Mouse (Mus musculus) embryonic facial prominence, embryonic 15.5 days (tissue): ENCODE measurements around the gene Ahcyl2. TPM values are rescaled to one million over a fixed set of nuclear protein-coding genes. Genes with fewer than 3 reads are reported as not detected.

ENCODE experiments used
- ATAC-seq: fragments of 200-750 bp; cut with Nextera tagmentation; 2 replicates; pipeline ENCODE4 v1.8.0; 2017; ENCODE audit warnings: low read depth, moderate TSS enrichment; ENCODE audit not compliant: insufficient number of reproducible peaks, low FRiP score, low TSS enrichment
- H3K27ac ChIP-seq: fragments of 300-500 bp; sonication (generic); replicated peaks from 2 replicates; pipeline ENCODE4 v1.5.1; 2015; ENCODE audit warnings: mild to moderate bottlenecking, inconsistent platforms
- H3K27me3 ChIP-seq: fragments of 300-500 bp; sonication (generic); 2 replicates; pipeline ENCODE4 v1.6.1; 2015; ENCODE audit warnings: inconsistent platforms
- H3K36me3 ChIP-seq: fragments of 300-500 bp; sonication (generic); 2 replicates; pipeline ENCODE4 v1.6.1; 2015; ENCODE audit warnings: mild to moderate bottlenecking, inconsistent platforms
- H3K4me1 ChIP-seq: fragments of 300-500 bp; sonication (generic); 2 replicates; pipeline ENCODE4 v1.6.1; 2015; ENCODE audit warnings: inconsistent platforms
- H3K4me2 ChIP-seq: fragments of 300-500 bp; sonication (generic); replicated peaks from 2 replicates; pipeline ENCODE4 v1.6.1; 2015; ENCODE audit warnings: mild to moderate bottlenecking, inconsistent platforms
- H3K4me3 ChIP-seq: fragments of 300-500 bp; sonication (generic); replicated peaks from 2 replicates; pipeline ENCODE4 v1.5.1; 2015; ENCODE audit warnings: mild to moderate bottlenecking, inconsistent platforms
- H3K9ac ChIP-seq: fragments of 300-500 bp; sonication (generic); 2 replicates; pipeline ENCODE4 v1.6.1; 2015; ENCODE audit warnings: inconsistent platforms
- H3K9me3 ChIP-seq: fragments of 300-500 bp; sonication (generic); replicated peaks from 2 replicates; pipeline ENCODE4 v1.6.1; 2016; ENCODE audit warnings: inconsistent platforms
- WGBS: fragments of 180-500 bp; shearing (Covaris S2); methylation state at CpG from one replicate; pipeline ENCODE4 v1.1.7; 2015; 5-methylcytosine and 5-hydroxymethylcytosine counted together
- polyA plus RNA-seq: library from polyadenylated mRNA; unstranded; fragments of >200 nt; fragmentation: Nextera tagmentation; extraction: Ambion mirVana; gene quantifications from 2 replicates; pipeline ENCODE4 v1.2.1, GENCODE M21; 2015

Gene Ahcyl2
- polyA plus RNA-seq, 1 experiment from 2014 or later, result 14.2 TPM

DNA sequence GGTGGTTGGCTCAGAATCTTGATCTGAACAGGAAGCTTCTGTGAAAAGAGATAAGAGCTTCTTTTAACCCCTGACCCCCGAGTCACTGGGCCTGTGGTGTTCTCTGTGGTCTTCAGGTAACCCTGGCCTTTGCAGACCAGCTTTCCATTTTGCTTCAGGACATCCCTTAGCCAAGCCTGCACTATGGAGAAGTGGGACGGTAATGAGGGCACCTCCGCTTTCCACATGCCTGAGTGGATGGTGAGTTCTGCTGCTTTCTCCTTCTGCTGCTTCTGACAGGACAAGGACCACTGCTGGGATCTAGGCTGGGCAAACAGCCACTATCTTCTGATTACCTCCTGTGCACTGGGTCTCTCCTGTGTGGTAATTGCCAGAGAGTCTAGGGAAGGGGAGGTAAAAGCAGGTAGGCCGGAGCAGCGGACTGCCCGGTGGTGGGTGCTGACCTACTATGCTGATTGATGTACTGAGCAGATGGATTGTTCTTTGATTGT is 86.1 kb downstream of the Ahcyl2 start:
- Histone ChIP-seq H3K27ac (no peak overlapping the region), H3K27me3 (no peaks in the 10 kb centered on the region), H3K9me3 (no peaks in the 10 kb centered on the region), H3K4me1 (peaks cover 4% of the 10 kb centered on the region; the same call in 1 of the 2 replicates), H3K4me2 (no peak overlapping the region), H3K36me3 (no peaks in the 10 kb centered on the region), H3K9ac (no peak overlapping the region), H3K4me3 (no peak overlapping the region)
- 88% methylated on average over 6 of the region's 6 CpGs for WGBS
- no peak for ATAC-seq

DNA sequence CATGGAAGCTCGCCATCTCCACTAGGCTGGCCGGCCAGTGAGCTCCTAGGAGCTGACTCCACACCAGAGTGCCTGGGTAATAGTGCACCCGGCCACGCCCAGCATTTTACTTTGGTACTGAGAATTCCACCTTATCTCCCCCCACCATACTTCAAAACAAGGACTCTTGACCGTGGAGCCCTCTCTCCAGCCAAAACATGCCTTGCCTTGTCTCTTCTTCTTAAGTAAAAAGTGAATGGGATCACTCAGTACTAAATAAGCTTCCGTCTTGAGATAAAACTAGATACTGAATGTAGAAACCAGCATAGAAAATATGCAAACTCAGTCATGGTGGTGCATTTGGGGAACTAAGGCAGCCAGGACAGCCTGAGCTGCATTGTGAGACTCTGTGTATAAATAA is 90.8 kb downstream of the Ahcyl2 start:
- Histone ChIP-seq H3K4me2 (no peak overlapping the region), H3K9ac (no peak overlapping the region), H3K9me3 (no peaks in the 10 kb centered on the region), H3K27me3 (no peaks in the 10 kb centered on the region), H3K4me1 (peaks cover under 1% of the 10 kb centered on the region; the same call in 1 of the 2 replicates), H3K27ac (no peak overlapping the region), H3K36me3 (no peaks in the 10 kb centered on the region), H3K4me3 (no peak overlapping the region)
- 82% methylated on average over 6 of the region's 6 CpGs for WGBS
- no peak for ATAC-seq

DNA sequence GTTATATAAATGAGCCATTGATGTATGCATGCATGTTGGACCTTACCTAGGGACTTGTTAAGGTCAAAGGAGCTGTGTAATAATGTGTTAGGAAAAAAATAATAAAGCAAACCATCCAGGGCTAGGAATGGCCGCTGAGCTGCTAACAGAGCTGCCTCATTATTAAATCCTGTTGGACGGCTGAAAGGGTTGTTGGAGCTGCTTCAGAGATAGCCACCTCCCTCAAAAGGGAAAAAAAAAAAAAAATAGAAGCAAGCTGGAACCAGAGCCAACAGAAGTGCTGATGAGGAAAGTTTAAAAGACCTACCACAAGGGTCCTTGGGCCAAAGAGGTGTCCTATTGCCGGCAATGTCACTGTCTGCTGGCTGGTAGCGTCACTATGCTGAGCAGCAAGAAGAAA is 91.5 kb downstream of the Ahcyl2 start:
- no peak overlapping the region for H3K4me2 ChIP-seq
- H3K27ac ChIP-seq, result no peak overlapping the region
- no peak for ATAC-seq
- H3K4me1 ChIP-seq, result no peaks in the 10 kb centered on the region
- H3K4me3 ChIP-seq, result no peak overlapping the region
- no peaks in the 10 kb centered on the region for H3K9me3 ChIP-seq
- H3K36me3 ChIP-seq, result no peaks in the 10 kb centered on the region
- no peak overlapping the region for H3K9ac ChIP-seq
- H3K27me3 ChIP-seq, result no peaks in the 10 kb centered on the region
- WGBS, result 56% methylated on average over 4 of the region's 4 CpGs

DNA sequence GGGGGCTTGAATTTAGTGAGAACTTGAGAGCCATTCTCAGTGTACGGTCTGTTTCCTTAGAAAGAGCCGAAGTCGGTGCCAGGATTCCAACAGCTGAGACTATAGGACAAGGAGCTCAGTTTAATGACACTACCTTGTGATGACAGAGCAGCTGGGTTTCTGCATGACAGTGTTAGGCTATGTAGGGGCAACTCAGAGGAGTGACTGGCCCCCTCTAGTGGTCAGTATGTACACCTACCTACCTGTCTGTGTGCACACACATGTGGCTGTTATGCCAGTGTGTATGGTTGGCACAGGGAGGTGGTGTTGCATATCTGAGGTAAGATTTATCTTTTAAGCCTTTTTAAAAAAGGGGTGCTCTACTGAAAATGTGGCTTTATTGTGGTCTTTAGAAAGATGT is 92.4 kb downstream of the Ahcyl2 start:
- ATAC-seq, result no peak
- H3K36me3 ChIP-seq, result no peaks in the 10 kb centered on the region
- H3K4me3 ChIP-seq, result no peak overlapping the region
- no peaks in the 10 kb centered on the region for H3K9me3 ChIP-seq
- H3K4me1 ChIP-seq, result no peaks in the 10 kb centered on the region
- no peak overlapping the region for H3K9ac ChIP-seq
- no peak overlapping the region for H3K27ac ChIP-seq
- H3K4me2 ChIP-seq, result no peak overlapping the region
- no peaks in the 10 kb centered on the region for H3K27me3 ChIP-seq
- 85% methylated on average over 3 of the region's 3 CpGs for WGBS

DNA sequence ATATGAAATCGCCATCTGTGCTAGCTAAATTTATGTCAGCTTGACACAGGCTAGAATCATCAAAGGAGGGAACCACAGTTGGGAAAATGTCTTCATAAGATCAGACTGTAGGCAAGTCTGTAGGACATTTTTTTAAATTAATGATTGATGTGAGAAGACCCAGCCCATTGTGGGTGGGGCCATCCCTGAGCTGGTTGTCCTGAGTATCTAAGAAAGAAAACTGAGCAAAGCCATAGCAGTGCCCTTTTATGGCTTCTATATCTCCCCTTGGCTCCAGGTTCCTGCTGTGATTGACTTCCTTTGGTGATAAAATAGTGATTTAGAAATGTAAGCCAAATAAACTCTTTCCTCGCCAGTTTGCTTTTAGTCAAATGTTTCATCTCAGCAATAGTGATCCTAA is 97.1 kb downstream of the Ahcyl2 start:
- 90% methylated on average over 2 of the region's 2 CpGs for WGBS

DNA sequence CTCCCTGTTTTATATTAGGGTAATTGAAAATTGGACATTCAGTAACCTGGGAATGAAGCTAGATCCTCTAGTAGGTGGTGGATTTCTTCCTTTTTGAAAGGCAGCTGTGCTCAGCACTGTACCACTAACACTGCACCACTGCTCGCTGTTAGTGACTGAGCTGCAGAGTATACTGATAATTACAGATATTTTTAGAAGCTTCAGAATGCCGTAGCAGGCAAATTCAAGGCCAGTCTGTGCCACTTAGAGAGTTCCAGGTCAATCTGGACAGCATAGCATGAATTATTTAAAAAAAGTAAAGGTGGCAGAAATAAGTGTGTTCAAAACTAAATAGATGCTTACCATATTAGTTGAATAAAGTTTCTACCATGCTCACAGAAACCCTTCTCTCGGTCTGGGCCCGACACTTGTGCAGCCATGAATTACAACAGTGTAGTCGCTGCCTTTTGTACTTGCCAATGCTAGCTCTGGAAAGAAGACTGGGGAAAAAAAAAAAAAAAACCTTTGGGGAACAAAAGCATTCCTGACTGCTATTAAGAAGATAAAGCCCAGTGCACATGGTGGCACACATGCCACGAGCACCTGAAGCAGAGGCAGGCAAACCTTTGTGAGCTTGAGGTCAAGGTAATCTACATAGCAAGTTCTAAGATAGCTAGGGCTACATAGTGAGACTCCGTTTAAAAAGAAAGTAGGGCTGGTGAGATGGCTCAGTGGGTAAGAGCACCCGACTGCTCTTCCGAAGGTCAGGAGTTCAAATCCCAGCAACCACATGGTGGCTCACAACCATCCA is 99.3 kb downstream of the Ahcyl2 start:
- H3K9me3 ChIP-seq, result no peaks in the 10 kb centered on the region
- WGBS, result 83% methylated on average over 9 of the region's 9 CpGs

More for the DNA sequence above, 97.1 kb downstream of the Ahcyl2 start:
- no peaks in the 10 kb centered on the region for H3K4me1 ChIP-seq
- no peak overlapping the region for H3K9ac ChIP-seq
- no peak overlapping the region for H3K4me3 ChIP-seq
- no peaks in the 10 kb centered on the region for H3K36me3 ChIP-seq
- H3K27ac ChIP-seq, result no peak overlapping the region
- H3K4me2 ChIP-seq, result no peak overlapping the region
- no peak for ATAC-seq
- H3K9me3 ChIP-seq, result no peaks in the 10 kb centered on the region
- no peaks in the 10 kb centered on the region for H3K27me3 ChIP-seq

DNA sequence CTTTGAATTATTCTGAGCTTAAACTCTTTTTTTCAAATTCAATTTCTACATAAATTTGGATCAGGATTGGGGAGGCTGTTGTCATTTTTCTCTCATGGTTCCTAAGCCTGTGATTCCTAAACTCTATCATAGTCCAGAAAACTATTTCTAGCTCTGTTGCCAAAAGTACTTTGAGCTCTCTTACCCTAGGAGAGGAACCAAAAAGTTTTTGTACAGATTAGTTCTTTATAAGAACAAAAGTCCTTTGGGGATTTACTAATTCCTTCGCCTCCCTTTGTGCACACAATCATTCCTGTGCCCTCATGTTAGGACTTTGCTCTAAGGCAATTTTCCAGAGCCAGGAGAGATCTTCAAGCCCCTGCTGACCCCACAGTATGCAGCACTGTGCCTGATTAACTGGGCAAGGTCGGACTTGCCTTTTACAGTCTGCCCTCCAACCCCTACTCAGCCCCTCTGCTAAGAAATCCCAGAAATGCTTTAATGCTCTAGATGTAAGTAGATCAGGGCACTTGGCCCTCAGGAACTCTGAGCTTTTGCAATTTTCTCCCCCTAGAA is 100.6 kb downstream of the Ahcyl2 start:
- no peaks in the 10 kb centered on the region for H3K4me1 ChIP-seq
- H3K4me2 ChIP-seq, result no peak overlapping the region
- no peak overlapping the region for H3K4me3 ChIP-seq
- no peak for ATAC-seq
- no peaks in the 10 kb centered on the region for H3K36me3 ChIP-seq
- H3K27me3 ChIP-seq, result no peaks in the 10 kb centered on the region
- no peaks in the 10 kb centered on the region for H3K9me3 ChIP-seq
- H3K27ac ChIP-seq, result no peak overlapping the region
- H3K9ac ChIP-seq, result no peak overlapping the region
- 49% methylated on average over 2 of the region's 2 CpGs for WGBS

More for the DNA sequence above, 99.3 kb downstream of the Ahcyl2 start:
- Histone ChIP-seq H3K27ac (no peak overlapping the region), H3K4me3 (no peak overlapping the region), H3K36me3 (no peaks in the 10 kb centered on the region), H3K27me3 (no peaks in the 10 kb centered on the region), H3K9ac (no peak overlapping the region), H3K4me2 (no peak overlapping the region), H3K4me1 (no peaks in the 10 kb centered on the region)
- no peak for ATAC-seq

DNA sequence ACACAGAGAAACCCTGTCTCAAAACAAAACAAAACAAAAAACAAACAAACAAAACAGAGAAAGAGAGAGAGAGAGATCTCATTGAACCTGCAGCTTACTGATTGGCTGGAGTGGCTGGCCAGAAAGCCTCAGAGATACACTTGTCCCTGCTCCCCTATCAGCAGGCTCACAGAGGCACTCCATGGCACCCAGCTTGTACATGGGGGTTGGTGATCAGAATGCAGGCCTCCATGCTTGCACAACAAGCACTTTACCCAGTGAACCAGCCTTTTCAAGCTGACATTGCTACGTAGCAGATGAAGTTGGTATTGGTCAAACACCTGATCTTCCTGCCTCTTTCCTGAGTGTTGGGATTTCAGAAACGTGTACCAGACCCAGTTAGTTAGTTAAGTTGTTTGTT is 105.8 kb downstream of the Ahcyl2 start:
- no peak overlapping the region for H3K4me3 ChIP-seq
- no peaks in the 10 kb centered on the region for H3K4me1 ChIP-seq
- no peaks in the 10 kb centered on the region for H3K36me3 ChIP-seq
- H3K27ac ChIP-seq, result no peak overlapping the region
- H3K27me3 ChIP-seq, result no peaks in the 10 kb centered on the region
- H3K9ac ChIP-seq, result no peak overlapping the region
- ATAC-seq, result no peak
- WGBS, result 72% methylated on average over 2 of the region's 2 CpGs
- no peaks in the 10 kb centered on the region for H3K9me3 ChIP-seq
- no peak overlapping the region for H3K4me2 ChIP-seq

DNA sequence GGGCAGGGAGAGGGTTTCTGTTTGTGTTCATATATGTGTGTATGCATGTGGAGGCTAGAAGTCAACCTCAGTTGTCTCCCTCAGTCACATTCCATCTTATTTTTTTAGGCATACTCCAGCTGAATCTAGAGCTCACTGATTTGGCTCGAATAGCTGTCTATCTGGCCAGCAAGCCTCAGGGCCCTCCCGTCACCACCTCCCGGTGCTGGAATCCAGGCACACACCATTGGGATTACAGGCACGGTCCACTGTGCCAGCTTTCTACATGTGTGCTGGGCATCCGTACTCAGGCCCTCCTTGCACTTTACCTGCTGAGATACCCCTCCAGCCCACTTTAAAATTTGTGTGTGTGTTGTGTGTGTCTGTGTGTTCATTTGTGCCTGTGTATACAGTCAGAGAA is 107.8 kb downstream of the Ahcyl2 start:
- WGBS, result 67% methylated on average over 5 of the region's 5 CpGs
- no peaks in the 10 kb centered on the region for H3K27me3 ChIP-seq
- H3K4me1 ChIP-seq, result no peaks in the 10 kb centered on the region
- H3K36me3 ChIP-seq, result no peaks in the 10 kb centered on the region
- no peaks in the 10 kb centered on the region for H3K9me3 ChIP-seq
- H3K9ac ChIP-seq, result no peak overlapping the region
- no peak for ATAC-seq
- H3K27ac ChIP-seq, result no peak overlapping the region
- no peak overlapping the region for H3K4me2 ChIP-seq
- H3K4me3 ChIP-seq, result no peak overlapping the region

DNA sequence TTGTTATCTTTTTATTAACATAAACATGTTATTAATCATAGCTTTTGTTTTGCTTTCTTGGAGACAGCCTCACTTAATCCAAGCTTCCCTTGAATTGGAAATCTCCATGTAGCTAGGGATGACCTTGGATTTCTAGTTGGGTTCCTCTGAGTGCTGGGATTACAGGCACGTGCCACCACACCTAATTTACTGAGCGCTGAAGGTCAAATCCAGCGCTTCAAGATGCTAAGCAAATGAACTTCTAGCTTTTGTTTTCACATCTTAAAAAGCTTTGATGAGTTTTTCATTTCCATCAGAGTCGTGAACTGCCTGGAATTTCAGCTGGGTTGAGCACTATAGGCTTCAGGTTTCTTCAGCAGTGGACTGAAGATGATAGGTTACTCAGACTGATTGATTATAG is 109.0 kb downstream of the Ahcyl2 start:
- H3K9ac ChIP-seq, result no peak overlapping the region
- H3K4me2 ChIP-seq, result no peak overlapping the region
- no peak for ATAC-seq
- H3K9me3 ChIP-seq, result no peaks in the 10 kb centered on the region
- no peak overlapping the region for H3K4me3 ChIP-seq
- no peaks in the 10 kb centered on the region for H3K36me3 ChIP-seq
- no peaks in the 10 kb centered on the region for H3K4me1 ChIP-seq
- no peaks in the 10 kb centered on the region for H3K27me3 ChIP-seq
- WGBS, result 73% methylated on average over 4 of the region's 4 CpGs
- H3K27ac ChIP-seq, result no peak overlapping the region

DNA sequence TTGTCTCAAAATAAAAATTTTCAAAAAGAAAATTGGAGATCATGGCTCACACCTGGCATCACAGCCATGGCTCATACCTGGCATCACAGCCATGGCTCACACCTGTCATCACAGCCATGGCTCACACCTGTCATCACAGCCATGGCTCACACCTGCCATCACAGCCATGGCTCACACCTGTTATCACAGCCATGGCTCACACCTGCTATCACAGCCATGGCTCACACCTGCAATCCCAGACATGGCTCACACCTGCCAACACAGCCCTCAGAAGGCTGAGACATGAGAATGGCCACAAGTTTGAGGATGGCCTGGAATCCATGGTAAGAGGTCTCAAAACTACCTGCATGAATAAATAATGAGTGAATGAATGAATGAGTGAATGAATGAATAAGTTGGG is 111.8 kb downstream of the Ahcyl2 start:
- H3K36me3 ChIP-seq, result no peaks in the 10 kb centered on the region
- ATAC-seq, result no peak
- H3K27ac ChIP-seq, result no peak overlapping the region
- no peaks in the 10 kb centered on the region for H3K9me3 ChIP-seq
- no peak overlapping the region for H3K9ac ChIP-seq
- no peak overlapping the region for H3K4me2 ChIP-seq
- no peaks in the 10 kb centered on the region for H3K27me3 ChIP-seq
- H3K4me3 ChIP-seq, result no peak overlapping the region
- H3K4me1 ChIP-seq, result no peaks in the 10 kb centered on the region

DNA sequence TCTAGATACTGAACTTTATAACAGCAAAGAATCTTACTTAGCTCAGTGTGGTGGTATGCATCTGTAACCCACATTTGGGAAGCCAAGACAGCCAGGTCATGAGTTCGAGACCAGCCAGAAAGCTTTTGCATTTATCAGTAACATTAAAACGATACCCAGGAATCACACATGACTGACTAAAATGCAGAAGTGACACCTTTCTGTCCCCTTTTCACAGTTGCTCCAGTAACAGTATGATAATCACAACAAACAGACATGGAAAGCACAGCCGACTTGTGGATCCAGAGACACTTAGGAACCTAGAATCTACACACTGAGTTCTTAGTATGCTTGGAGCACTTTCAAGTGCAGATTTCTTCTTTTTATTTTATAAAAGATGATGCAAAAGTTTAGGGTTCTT is 113.0 kb downstream of the Ahcyl2 start:
- Histone ChIP-seq H3K4me2 (no peak overlapping the region), H3K36me3 (no peaks in the 10 kb centered on the region), H3K27ac (no peak overlapping the region), H3K27me3 (no peaks in the 10 kb centered on the region), H3K9ac (no peak overlapping the region), H3K4me1 (no peaks in the 10 kb centered on the region), H3K9me3 (no peaks in the 10 kb centered on the region), H3K4me3 (no peak overlapping the region)
- 92% methylated on average over 3 of the region's 3 CpGs for WGBS
- ATAC-seq, result no peak
